Mouse (Mus musculus): Measurements from ENCODE around the gene Zfp410.

DNA sequence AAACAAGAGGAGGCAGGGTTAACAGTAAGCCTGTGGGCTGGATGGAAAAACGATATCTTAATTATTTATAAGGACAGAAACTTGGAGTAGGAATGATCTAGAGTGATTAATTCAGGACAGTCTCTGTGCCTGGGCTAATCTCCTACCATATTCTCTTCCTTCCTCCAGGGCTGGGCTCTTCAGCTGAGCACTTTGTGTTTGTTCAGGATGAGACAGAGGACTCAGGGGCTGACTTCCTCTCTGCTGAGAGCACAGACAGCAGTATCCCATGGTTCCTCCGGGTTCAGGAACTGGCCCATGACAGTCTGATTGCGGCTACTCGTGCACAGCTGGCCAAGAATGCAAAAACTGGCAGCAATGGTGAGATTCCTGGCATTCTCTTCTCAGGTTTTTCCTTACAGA, 10.5 kb downstream of the Zfp410 start:
- TF ChIP-seq CTCF (IDR thresholded peaks at IDR 0.05; ENCODE audit: control insufficient read depth, insufficient read depth, insufficient replicate concordance, low read depth, low read length) (no peak), POLR2A (IDR thresholded peaks at IDR 0.05; ENCODE audit: control insufficient read depth, low read depth, low read length) (no peak)
